In genomic region chr2:33462066-33462465, GRCm38 (mm10) we compare ENCODE assay signal across 24 mouse cellular contexts. TPM values are rescaled to one million over a fixed set of nuclear protein-coding genes. Genes with fewer than 3 reads are reported as not detected.
DNase-seq lines count a peak whose midpoint lies in the region; TF ChIP-seq lines count a peak whose summit lies in the region.
"Had no signal": no experiment of that assay in that cellular context is flagged by ENCODE, and none has a peak within 500 bp of the region (broad histone marks: within the 10 kb centered on the region; RNA-seq: fewer than 3 reads in every experiment).

No protein-coding gene starts in this region.

- 63% methylated on average over 7 of the region's 7 CpGs for WGBS in kidney, adult 2 months
- WGBS in cerebellum, adult 2 months: 91% methylated on average over 7 of the region's 7 CpGs

- H3K9me3 ChIP-seq in E14TG2a.4 (ENCODE audit: low read length): no peaks in the 10 kb centered on the region
- H3K9me3 ChIP-seq in ES-Bruce4 (replicated peaks; ENCODE audit: control insufficient read depth, insufficient read depth, low read length, poor library complexity, severe bottlenecking): no peaks in the 10 kb centered on the region
- H3K9me3 ChIP-seq: embryonic facial prominence, embryonic 13.5 days; embryonic facial prominence, embryonic 15.5 days; forebrain, embryonic 10.5 days; forebrain, embryonic 12.5 days; G1E had no signal

- H3K9ac ChIP-seq in ES-Bruce4 (ENCODE audit: low read depth, poor library complexity, severe bottlenecking): no peak overlapping the region
- H3K9ac ChIP-seq: embryonic facial prominence, embryonic 13.5 days; embryonic facial prominence, embryonic 15.5 days; forebrain, embryonic 12.5 days had no signal

- no peaks in the 10 kb centered on the region for H3K27me3 ChIP-seq in kidney, adult 2 months (replicated peaks; ENCODE audit: control insufficient read depth, insufficient read depth, low read length)
- H3K27me3 ChIP-seq in E14TG2a.4 (ENCODE audit: insufficient read depth, low read length) (no peaks in the 10 kb centered on the region), ES-Bruce4 (ENCODE audit: control insufficient read depth, insufficient read depth, low read length, poor library complexity, severe bottlenecking) (no peaks in the 10 kb centered on the region)
- no peaks in the 10 kb centered on the region for H3K27me3 ChIP-seq in cerebellum, adult 2 months (ENCODE audit: control insufficient read depth, insufficient read depth, low read length)
- H3K27me3 ChIP-seq: embryonic facial prominence, embryonic 13.5 days; embryonic facial prominence, embryonic 15.5 days; forebrain, embryonic 12.5 days; Patski had no signal

- no peak for TF ChIP-seq EP300 in ES-Bruce4 (IDR thresholded peaks at IDR 0.05; ENCODE audit: insufficient read depth, low read depth, low read length)

- TF ChIP-seq POLR2A in kidney, adult 2 months (IDR thresholded peaks at IDR 0.05; ENCODE audit: low read depth, low read length): no peak
- TF ChIP-seq POLR2A in ES-Bruce4 (IDR thresholded peaks at IDR 0.05; ENCODE audit: insufficient read depth, low read length): no peak
- TF ChIP-seq POLR2A in cerebellum, adult 2 months (IDR thresholded peaks at IDR 0.05; ENCODE audit: borderline replicate concordance, insufficient read depth, low read length): no peak

- TF ChIP-seq CTCF in kidney, adult 2 months (conservative IDR thresholded peaks at IDR 0.05; ENCODE audit: insufficient read depth, insufficient read length, low read depth, low read length): no peak
- TF ChIP-seq CTCF in E14TG2a.4 (conservative IDR thresholded peaks at IDR 0.05; ENCODE audit: low read length) (no peak), ES-Bruce4 (IDR thresholded peaks at IDR 0.05; ENCODE audit: low read depth, low read length) (no peak)
- no peak for TF ChIP-seq CTCF in cerebellum, adult 2 months (IDR thresholded peaks at IDR 0.05; ENCODE audit: borderline replicate concordance, insufficient read depth, low read depth, low read length)

- peak; percentile 66 for DNase-seq in kidney, adult 2 months
- DNase-seq in kidney, postnatal 4 days: no peak
- DNase-seq in kidney, postnatal 36 days: peak; percentile 37 to 55
- no peak for DNase-seq in kidney, postnatal 14 days
- DNase-seq in cerebellum, adult 2 months: no peak
- no peak for DNase-seq in layer of hippocampus, adult 18-20 months (ENCODE audit: low spot score in 2 of 2)
- DNase-seq: adrenal gland, adult 8-10 months; adrenal gland, postnatal 14 days; adrenal gland, postnatal 36 days; cerebellum, adult 11-12 months; cerebellum, adult 8-10 months; cerebellum, adult 9-11 months; cerebellum, postnatal 14 days; cerebellum, postnatal 36 days; embryo, embryonic 11 days had no signal

- H3K4me1 ChIP-seq in kidney, adult 2 months (ENCODE audit: control insufficient read depth, insufficient read depth, low read length): peaks cover 24% of the 10 kb centered on the region
- H3K4me1 ChIP-seq in E14TG2a.4 (replicated peaks; ENCODE audit: low read depth, low read length) (peaks cover 97% of the 10 kb centered on the region), ES-Bruce4 (ENCODE audit: control insufficient read depth, insufficient read depth, low read length) (peaks cover 11% of the 10 kb centered on the region)
- peaks cover 6% of the 10 kb centered on the region; the same call in 1 of the 2 replicates for H3K4me1 ChIP-seq in cerebellum, adult 2 months (ENCODE audit: control insufficient read depth, insufficient read depth, low read length)

- peaks cover 2% of the 10 kb centered on the region for H3K36me3 ChIP-seq in kidney, adult 2 months (ENCODE audit: control insufficient read depth, insufficient read depth, low read length)
- peaks cover 91% of the 10 kb centered on the region for H3K36me3 ChIP-seq in E14TG2a.4 (ENCODE audit: insufficient read depth, low read length)
- H3K36me3 ChIP-seq in ES-Bruce4 (ENCODE audit: control insufficient read depth, insufficient read depth, low read length, poor library complexity, severe bottlenecking): peaks cover 25% of the 10 kb centered on the region

- peak overlapping the region; percentile 40; the same call in 1 of the 2 replicates for H3K27ac ChIP-seq in kidney, adult 2 months (ENCODE audit: insufficient read depth, low read depth, low read length)
- H3K27ac ChIP-seq in ES-Bruce4 (ENCODE audit: insufficient read depth, low read length): peak overlapping the region; percentile 96
- H3K27ac ChIP-seq in cerebellum, adult 2 months (ENCODE audit: insufficient read depth, low read length): no peak overlapping the region
- H3K27ac ChIP-seq: embryonic facial prominence, embryonic 13.5 days; embryonic facial prominence, embryonic 15.5 days; forebrain, embryonic 10.5 days; forebrain, embryonic 12.5 days had no signal

- H3K4me3 ChIP-seq in kidney, adult 2 months (ENCODE audit: insufficient read depth, low read depth, low read length): no peak overlapping the region
- H3K4me3 ChIP-seq in E14TG2a.4 (replicated peaks; ENCODE audit: low read length) (peak overlapping the region; percentile 45), ES-Bruce4 (ENCODE audit: low read depth, low read length) (no peak overlapping the region)
- H3K4me3 ChIP-seq in cerebellum, adult 2 months (replicated peaks; ENCODE audit: insufficient read depth, low read depth, low read length): no peak overlapping the region
- H3K4me3 ChIP-seq: embryonic facial prominence, embryonic 13.5 days; embryonic facial prominence, embryonic 15.5 days; erythroblast, embryonic 14.5 days; forebrain, embryonic 10.5 days; forebrain, embryonic 12.5 days had no signal

RNA-seq across cellular contexts. Expression of gene Zbtb43, which starts 6.3 kb away (rescaled TPM):
- 14.2 and 15.0 TPM in 2 replicates for polyA plus RNA-seq in kidney, adult 2 months (2012; rRNA removed)
- polyA plus RNA-seq in ES-Bruce4 (2011; ENCODE audit: insufficient read depth, insufficient read length, low read depth, missing spikeins): 23.4 and 31.3 TPM in 2 replicates
- 17.8 and 20.3 TPM in 2 replicates for polyA plus RNA-seq in cerebellum, adult 2 months (2012; rRNA removed)
- 10 to 100 TPM; 22.4 to 29.6 TPM for total RNA-seq in layer of hippocampus, adult 18-20 months (2021)

RNA-seq across cellular contexts. Expression of gene Zbtb34, which starts 30.9 kb away (rescaled TPM):
- polyA plus RNA-seq in kidney, adult 2 months (2012; rRNA removed): 5.1 and 6.2 TPM in 2 replicates
- 20.3 and 21.4 TPM in 2 replicates for polyA plus RNA-seq in ES-Bruce4 (2011; ENCODE audit: insufficient read depth, insufficient read length, low read depth, missing spikeins)
- 9.9 and 11.0 TPM in 2 replicates for polyA plus RNA-seq in cerebellum, adult 2 months (2012; rRNA removed)
- 10 to 100 TPM; 12.0 to 14.2 TPM for total RNA-seq in layer of hippocampus, adult 18-20 months (2021)

Comparison
In these comparisons a context has a peak if more than half of its experiments do, and no peak if none do; other contexts are left out.
1. DNase-seq: peak in kidney, adult 2 months (single experiment) and kidney, postnatal 36 days (2 of 2); none in kidney, postnatal 4 days (0 of 2), kidney, postnatal 14 days (single experiment), cerebellum, adult 2 months (0 of 2) and layer of hippocampus, adult 18-20 months (0 of 2).